ENCODE assay signal across 8 mouse cellular contexts in the genomic region with DNA sequence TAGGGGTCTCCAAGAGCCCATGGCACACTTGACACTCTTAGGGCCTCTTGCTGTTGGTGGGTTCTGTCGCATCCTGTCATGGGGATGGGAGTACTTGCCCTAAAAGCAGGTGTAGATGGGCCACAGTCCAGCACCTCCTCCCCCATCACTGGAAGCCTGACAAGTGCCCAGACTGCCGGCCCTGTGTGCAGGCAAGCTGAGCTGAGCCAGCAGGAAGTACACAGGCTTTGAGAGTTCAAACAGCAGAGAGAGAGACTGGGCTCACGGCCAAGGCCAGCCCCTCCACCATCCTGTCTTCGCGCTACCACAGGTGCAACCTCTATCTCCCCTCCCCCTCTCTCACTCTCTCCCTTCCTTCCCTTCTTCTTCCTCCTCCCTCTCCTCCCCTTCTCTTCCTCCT. TPM values are rescaled to one million over a fixed set of nuclear protein-coding genes. Genes with fewer than 3 reads are reported as not detected.
A peak's percentile ranks its signal among the peaks of the same experiment; 100 is the strongest.
DNase-seq lines count a peak whose midpoint lies in the region; ATAC-seq and TF ChIP-seq lines count a peak whose summit lies in the region.

No protein-coding gene starts in this region.

- H3K36me3 ChIP-seq in hindbrain, postnatal 0 days (ENCODE audit: insufficient read depth, low read length), result no peaks in the 10 kb centered on the region
- H3K36me3 ChIP-seq in hindbrain, embryonic 13.5 days, result no peaks in the 10 kb centered on the region
- no peaks in the 10 kb centered on the region for H3K36me3 ChIP-seq in embryonic facial prominence, embryonic 15.5 days
- no peaks in the 10 kb centered on the region for H3K36me3 ChIP-seq in kidney, embryonic 15.5 days
- no peaks in the 10 kb centered on the region for H3K36me3 ChIP-seq in forebrain, embryonic 11.5 days (ENCODE audit: control insufficient read depth, insufficient read depth, low read length)

- no peaks in the 10 kb centered on the region for H3K27me3 ChIP-seq in hindbrain, postnatal 0 days (ENCODE audit: insufficient read depth, low read length)
- no peaks in the 10 kb centered on the region for H3K27me3 ChIP-seq in hindbrain, embryonic 13.5 days
- no peaks in the 10 kb centered on the region for H3K27me3 ChIP-seq in embryonic facial prominence, embryonic 15.5 days
- H3K27me3 ChIP-seq in kidney, embryonic 15.5 days, result no peaks in the 10 kb centered on the region
- H3K27me3 ChIP-seq in forebrain, embryonic 11.5 days (ENCODE audit: control insufficient read depth, insufficient read depth, low read length), result no peaks in the 10 kb centered on the region

- H3K4me1 ChIP-seq in hindbrain, postnatal 0 days (ENCODE audit: insufficient read depth, low read length), result no peaks in the 10 kb centered on the region
- no peaks in the 10 kb centered on the region for H3K4me1 ChIP-seq in hindbrain, embryonic 13.5 days (replicated peaks)
- peaks cover 11% of the 10 kb centered on the region for H3K4me1 ChIP-seq in embryonic facial prominence, embryonic 15.5 days
- H3K4me1 ChIP-seq in kidney, embryonic 15.5 days, result no peaks in the 10 kb centered on the region
- no peaks in the 10 kb centered on the region for H3K4me1 ChIP-seq in forebrain, embryonic 11.5 days (replicated peaks; ENCODE audit: control insufficient read depth, insufficient read depth, low read length)

- WGBS in hindbrain, postnatal 0 days, result 36% methylated on average over 5 of the region's 5 CpGs
- WGBS in hindbrain, embryonic 13.5 days, result 52% methylated on average over 5 of the region's 5 CpGs
- WGBS in embryonic facial prominence, embryonic 15.5 days, result 19% methylated on average over 5 of the region's 5 CpGs
- WGBS in kidney, embryonic 15.5 days, result 34% methylated on average over 5 of the region's 5 CpGs
- 59% methylated on average over 5 of the region's 5 CpGs for WGBS in forebrain, embryonic 11.5 days

- no peak overlapping the region for H3K4me2 ChIP-seq in hindbrain, postnatal 0 days (ENCODE audit: low read depth, low read length)
- no peak overlapping the region for H3K4me2 ChIP-seq in hindbrain, embryonic 13.5 days
- no peak overlapping the region for H3K4me2 ChIP-seq in embryonic facial prominence, embryonic 15.5 days (replicated peaks)
- H3K4me2 ChIP-seq in kidney, embryonic 15.5 days, result no peak overlapping the region
- H3K4me2 ChIP-seq in forebrain, embryonic 11.5 days (ENCODE audit: low read depth, low read length, severe bottlenecking), result no peak overlapping the region

- no peak overlapping the region for H3K27ac ChIP-seq in hindbrain, postnatal 0 days
- H3K27ac ChIP-seq in hindbrain, embryonic 13.5 days, result no peak overlapping the region
- H3K27ac ChIP-seq in embryonic facial prominence, embryonic 15.5 days (replicated peaks), result no peak overlapping the region
- no peak overlapping the region for H3K27ac ChIP-seq in kidney, embryonic 15.5 days
- no peak overlapping the region for H3K27ac ChIP-seq in forebrain, embryonic 11.5 days (ENCODE audit: low read depth, low read length)

- H3K9me3 ChIP-seq in hindbrain, postnatal 0 days (ENCODE audit: low read length), result no peaks in the 10 kb centered on the region
- H3K9me3 ChIP-seq in hindbrain, embryonic 13.5 days, result no peaks in the 10 kb centered on the region
- no peaks in the 10 kb centered on the region for H3K9me3 ChIP-seq in embryonic facial prominence, embryonic 15.5 days (replicated peaks)
- no peaks in the 10 kb centered on the region for H3K9me3 ChIP-seq in kidney, embryonic 15.5 days (replicated peaks)
- H3K9me3 ChIP-seq in forebrain, embryonic 11.5 days (ENCODE audit: control insufficient read depth, low read length), result no peaks in the 10 kb centered on the region

- no peak overlapping the region for H3K9ac ChIP-seq in hindbrain, postnatal 0 days (replicated peaks; ENCODE audit: low read length)
- H3K9ac ChIP-seq in hindbrain, embryonic 13.5 days, result no peak overlapping the region
- H3K9ac ChIP-seq in embryonic facial prominence, embryonic 15.5 days, result no peak overlapping the region
- H3K9ac ChIP-seq in kidney, embryonic 15.5 days, result no peak overlapping the region
- H3K9ac ChIP-seq in forebrain, embryonic 11.5 days (ENCODE audit: low read length), result no peak overlapping the region

- no peak overlapping the region for H3K4me3 ChIP-seq in hindbrain, postnatal 0 days (ENCODE audit: low read length)
- H3K4me3 ChIP-seq in hindbrain, embryonic 13.5 days, result no peak overlapping the region
- H3K4me3 ChIP-seq in embryonic facial prominence, embryonic 15.5 days (replicated peaks), result no peak overlapping the region
- no peak overlapping the region for H3K4me3 ChIP-seq in kidney, embryonic 15.5 days (replicated peaks)
- H3K4me3 ChIP-seq in forebrain, embryonic 11.5 days (ENCODE audit: low read depth, low read length), result no peak overlapping the region

- ATAC-seq in hindbrain, postnatal 0 days, result no peak
- ATAC-seq in hindbrain, embryonic 13.5 days (ENCODE audit: low FRiP score), result no peak
- ATAC-seq in embryonic facial prominence, embryonic 15.5 days (ENCODE audit: insufficient number of reproducible peaks, low FRiP score, low TSS enrichment, low read depth), result peak; percentile 77; the same call in 1 of the 2 replicates
- peak; percentile 67; the same call in 1 of the 2 replicates for ATAC-seq in kidney, embryonic 15.5 days (replicated peaks; ENCODE audit: low FRiP score)
- no peak for ATAC-seq in forebrain, embryonic 11.5 days (replicated peaks; ENCODE audit: low FRiP score)

- peak; percentile 11 for DNase-seq in hindbrain, postnatal 0 days (ENCODE audit: low spot score)
- peak; percentile 87 for DNase-seq in lung, postnatal 36 days
- peak; percentile 88 for DNase-seq in thymus, postnatal 25 days
- DNase-seq in forebrain, embryonic 11.5 days (ENCODE audit: low spot score), result no peak
- no peak for DNase-seq in frontal cortex, postnatal 14 days (ENCODE audit: low spot score in 2 of 2)

- no peak for TF ChIP-seq CTCF in hindbrain, postnatal 0 days (IDR thresholded peaks at IDR 0.05; ENCODE audit: low read depth)

RNA-seq across cellular contexts. Expression of a gene that starts 26.2 kb away (rescaled TPM):
- 3.1 and 4.3 TPM in 2 replicates for total RNA-seq in hindbrain, postnatal 0 days (2014; rRNA removed)
- polyA plus RNA-seq in hindbrain, postnatal 0 days (2015; fragmentation: Nextera tagmentation; extraction: Ambion mirVana), result 1.1 and 1.2 TPM in 2 replicates
- 0.23 and 0.32 TPM in 2 replicates for polyA plus RNA-seq in hindbrain, embryonic 13.5 days (2015; fragmentation: Nextera tagmentation; extraction: Ambion mirVana)
- polyA plus RNA-seq in embryonic facial prominence, embryonic 15.5 days (2015; fragmentation: Nextera tagmentation; extraction: Ambion mirVana), result 2.5 and 2.6 TPM in 2 replicates
- 0.63 and 0.81 TPM in 2 replicates for polyA plus RNA-seq in kidney, embryonic 15.5 days (2015; fragmentation: Nextera tagmentation; extraction: Ambion mirVana)
- 0.29 and 0.55 TPM in 2 replicates for polyA plus RNA-seq in forebrain, embryonic 11.5 days (2014; fragmentation: Nextera tagmentation; extraction: Ambion mirVana)

Comparison
In these comparisons a context has a peak if more than half of its experiments do, and no peak if none do; other contexts are left out.
1. ATAC-seq: peak in embryonic facial prominence, embryonic 15.5 days (single experiment) and kidney, embryonic 15.5 days (single experiment); none in hindbrain, postnatal 0 days (single experiment), hindbrain, embryonic 13.5 days (single experiment) and forebrain, embryonic 11.5 days (single experiment).
2. DNase-seq: peak in hindbrain, postnatal 0 days (single experiment), lung, postnatal 36 days (single experiment) and thymus, postnatal 25 days (single experiment); none in forebrain, embryonic 11.5 days (single experiment) and frontal cortex, postnatal 14 days (0 of 2).